Mouse (Mus musculus) limb, embryonic 14.5 days (tissue): ENCODE measurements around the gene Tepsin. TPM values are rescaled to one million over a fixed set of nuclear protein-coding genes. Genes with fewer than 3 reads are reported as not detected.
A peak's percentile ranks its signal among the peaks of the same experiment; 100 is the strongest.

Experiments
- ATAC-seq: fragments of 200-750 bp; cut with Nextera tagmentation; 2 replicates; pipeline ENCODE4 v1.8.0; 2017; ENCODE audit warnings: low read depth, moderate number of reproducible peaks, moderate TSS enrichment; ENCODE audit not compliant: low FRiP score
- DNase-seq: peaks from one replicate; pipeline ENCODE4 v3.0.0-alpha.2; 2015; ENCODE audit warnings: low spot score
- H3K27ac ChIP-seq: fragments of 300-500 bp; sonication (generic); replicated peaks from 2 replicates; pipeline ENCODE4 v1.5.1; 2014; ENCODE audit warnings: low read depth, mild to moderate bottlenecking, low read length, moderate library complexity, mixed read lengths
- H3K27me3 ChIP-seq: fragments of 300-500 bp; sonication (generic); 2 replicates; pipeline ENCODE4 v1.6.1; 2014; ENCODE audit warnings: low read length, mixed read lengths; ENCODE audit not compliant: control insufficient read depth, insufficient read depth
- H3K36me3 ChIP-seq: fragments of 300-500 bp; sonication (generic); 2 replicates; pipeline ENCODE4 v1.6.1; 2014; ENCODE audit warnings: mild to moderate bottlenecking, low read length, moderate library complexity, mixed read lengths; ENCODE audit not compliant: control insufficient read depth, insufficient read depth
- H3K4me1 ChIP-seq: fragments of 300-500 bp; sonication (generic); 2 replicates; pipeline ENCODE4 v1.6.1; 2014; ENCODE audit warnings: antibody characterized with exemption, low read length, mixed read lengths; ENCODE audit not compliant: control insufficient read depth, insufficient read depth
- H3K4me2 ChIP-seq: fragments of 300-500 bp; sonication (generic); replicated peaks from 2 replicates; pipeline ENCODE4 v1.6.1; 2014; ENCODE audit warnings: low read depth, mild to moderate bottlenecking, low read length, moderate library complexity; ENCODE audit not compliant: severe bottlenecking
- H3K4me3 ChIP-seq: fragments of 300-500 bp; sonication (generic); replicated peaks from 2 replicates; pipeline ENCODE4 v1.5.1; 2014; ENCODE audit warnings: low read length
- H3K9ac ChIP-seq: fragments of 300-500 bp; sonication (generic); 2 replicates; pipeline ENCODE4 v1.6.1; 2014; ENCODE audit warnings: mild to moderate bottlenecking, low read depth, low read length, moderate library complexity; ENCODE audit not compliant: severe bottlenecking
- H3K9me3 ChIP-seq: fragments of 300-500 bp; sonication (generic); 2 replicates; pipeline ENCODE4 v1.6.1; 2016; ENCODE audit warnings: low read length; ENCODE audit not compliant: control insufficient read depth
- POLR2A ChIP-seq: fragments of 200-500 bp; IDR thresholded peaks from 2 replicates; pipeline ENCODE4 v1.8.0; 2012; ENCODE audit warnings: inconsistent platforms, mild to moderate bottlenecking, moderate library complexity, borderline replicate concordance; ENCODE audit not compliant: insufficient read depth, insufficient read length; ENCODE audit errors: extremely low read depth
- WGBS: fragments of 180-500 bp; shearing (Covaris S2); extraction: QIAGEN DNeasy Blood & Tissue Kit; methylation state at CpG from one replicate; pipeline ENCODE4 v1.1.7; 2014; 5-methylcytosine and 5-hydroxymethylcytosine counted together
- polyA plus RNA-seq, 2 experiments: library from polyadenylated mRNA; depleted of rRNA in 1 of 2; stranded (reverse) in 1 of 2; unstranded in 1 of 2; fragments of >200 nt; fragmentation: Nextera tagmentation in 1 of 2; extraction: Ambion mirVana in 1 of 2; gene quantifications; 2 replicates each; pipeline versions ENCODE4 v1.2.1 to v1.2.3; 2012 to 2014

Tepsin gene
- polyA plus RNA-seq (2012; rRNA removed) = 50.4 and 61.9 TPM in 2 replicates
- polyA plus RNA-seq (2014; fragmentation: Nextera tagmentation; extraction: Ambion mirVana) = 14.8 and 17.1 TPM in 2 replicates

DNA sequence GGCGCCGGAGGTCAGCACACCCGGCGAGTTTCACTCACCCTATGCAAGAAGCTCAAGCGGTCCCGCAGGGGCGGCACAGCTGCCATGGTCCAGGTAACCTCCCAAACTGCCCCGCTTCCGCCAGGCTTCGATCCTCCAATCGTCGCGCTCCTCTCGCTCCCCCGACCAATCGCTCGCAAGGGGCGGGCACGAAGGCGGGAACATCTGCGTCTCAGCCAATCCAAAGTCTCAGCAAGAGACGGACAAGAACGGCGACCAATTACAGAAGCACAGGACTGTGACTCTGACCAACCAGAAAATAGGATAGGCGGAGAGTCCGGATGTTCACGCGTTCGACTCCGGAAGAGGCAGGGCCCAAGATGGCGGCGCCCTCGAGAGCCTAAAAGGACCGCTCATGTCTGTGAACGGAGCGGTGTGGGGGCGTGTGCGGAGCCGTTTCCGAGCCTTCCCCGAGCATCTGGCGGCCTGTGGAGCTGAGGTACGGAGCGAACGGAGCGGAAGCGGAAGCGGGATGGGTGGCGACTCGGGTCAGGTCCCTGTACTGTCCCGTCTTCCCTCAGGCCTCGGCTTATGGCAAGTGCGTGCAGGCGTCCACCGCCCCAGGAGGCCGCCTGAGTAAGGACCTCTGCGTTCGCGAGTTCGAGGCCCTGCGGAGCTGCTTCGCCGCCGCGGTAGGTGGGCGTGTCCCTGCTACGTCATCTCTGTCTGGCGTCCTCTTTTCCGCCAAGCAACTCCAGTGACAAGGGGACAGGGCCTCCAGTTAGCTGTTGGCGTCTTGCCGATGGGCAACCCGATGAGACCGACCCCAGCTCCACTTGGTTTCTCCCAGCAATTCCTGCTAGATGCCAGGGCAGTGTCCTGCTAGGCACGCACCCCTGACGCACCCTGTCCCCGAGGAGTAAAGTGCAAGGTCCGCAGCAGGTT is at the start of gene Tepsin, which contains the start of gene Ndufaf8:
Tepsin (minus strand) TSS at position 144 of the 924 bp plus-strand sequence.
Ndufaf8 (plus strand) TSS at position 341 of the 924 bp plus-strand sequence.
- TF ChIP-seq POLR2A = 0 out of 2 replicates have a peak, but pooled peaks have one; percentile 0
- H3K4me3 ChIP-seq = peak within 1 kb of the TSS; percentile 82
- DNase-seq (peak; percentile 95), ATAC-seq (peak; percentile 99)
- H3K27me3 ChIP-seq = no peaks in the 10 kb centered on the region
- H3K4me1 ChIP-seq = peaks cover 7% of the 10 kb centered on the region
- H3K27ac ChIP-seq = peak within 1 kb of the TSS; percentile 92
- H3K36me3 ChIP-seq = peaks cover 33% of the 10 kb centered on the region
- no peaks in the 10 kb centered on the region for H3K9me3 ChIP-seq
- H3K4me2 ChIP-seq = peak within 1 kb of the TSS; percentile 93
- under 1% methylated on average over 65 of the region's 77 CpGs for WGBS
- H3K9ac ChIP-seq = peak within 1 kb of the TSS; percentile 80

DNA sequence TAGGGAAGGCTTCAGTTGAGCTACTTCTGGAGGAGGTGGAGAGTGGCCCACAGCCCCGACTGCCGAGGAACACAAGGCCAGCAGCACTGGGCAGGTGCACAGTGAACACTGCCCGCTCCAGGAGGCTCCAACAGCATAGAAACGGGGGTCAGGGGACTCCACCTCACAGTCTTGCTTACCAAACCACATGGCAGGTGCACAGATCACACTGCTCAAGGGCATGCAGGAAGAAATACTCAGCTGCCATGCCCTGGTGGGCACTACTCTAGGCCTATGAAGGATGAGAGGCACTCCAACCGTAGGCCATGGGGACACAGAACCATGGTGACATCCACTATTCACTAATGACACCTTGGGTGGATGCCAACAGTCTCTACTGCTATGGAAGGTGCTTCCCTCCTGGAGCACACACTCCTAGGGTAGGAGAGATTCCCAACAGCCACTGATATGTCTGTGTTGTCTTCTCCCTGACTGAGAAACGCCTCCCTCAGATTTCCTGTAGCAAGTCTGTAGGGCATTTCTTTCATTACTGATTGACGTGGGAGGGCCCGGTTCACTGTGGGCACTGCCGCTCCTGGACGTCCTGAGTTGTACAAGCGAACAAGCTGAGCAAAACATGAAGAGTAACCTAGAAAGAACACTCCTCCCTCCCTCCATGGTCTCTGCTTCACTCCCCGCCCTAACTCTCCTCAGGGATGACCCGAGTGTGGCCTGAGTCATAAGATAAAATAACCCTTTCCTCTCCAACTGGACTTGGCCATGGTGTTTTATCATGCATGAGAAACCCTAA is 45.4 kb upstream of the Tepsin start:
- Histone ChIP-seq H3K36me3 (peaks cover 10% of the 10 kb centered on the region), H3K4me1 (no peaks in the 10 kb centered on the region), H3K4me3 (no peak overlapping the region), H3K27me3 (no peaks in the 10 kb centered on the region), H3K4me2 (no peak overlapping the region), H3K27ac (no peak overlapping the region), H3K9ac (no peak overlapping the region), H3K9me3 (no peaks in the 10 kb centered on the region)
- WGBS = 79% methylated on average over 13 of the region's 13 CpGs
- DNase-seq = no peak
- TF ChIP-seq POLR2A = no peak
- ATAC-seq = no peak

DNA sequence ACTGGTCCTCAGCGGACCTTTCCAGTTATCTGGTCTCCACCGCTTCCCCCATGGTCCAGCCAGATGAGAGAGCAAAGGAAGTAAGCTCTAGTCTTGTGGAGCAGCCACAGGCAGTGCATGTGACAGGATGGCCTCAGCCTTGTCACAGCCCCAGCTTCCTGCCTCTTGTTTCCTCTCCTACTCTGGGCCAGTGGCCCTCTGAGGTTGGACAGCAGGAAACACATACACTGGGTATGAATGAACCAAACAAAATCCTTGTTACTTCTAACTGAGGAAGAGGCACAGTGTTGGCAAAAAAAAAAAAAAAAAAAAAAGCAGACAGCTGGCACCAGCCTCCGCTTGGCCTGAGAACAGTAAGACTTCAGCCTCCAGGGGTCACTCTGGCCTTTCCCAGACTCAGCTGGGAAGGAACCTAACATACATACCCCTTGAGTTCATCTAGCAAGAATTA is 44.1 kb upstream of the Tepsin start:
- DNase-seq (peak; percentile 44), ATAC-seq (no peak)
- Histone ChIP-seq H3K9ac (no peak overlapping the region), H3K4me1 (no peaks in the 10 kb centered on the region), H3K36me3 (peaks cover 21% of the 10 kb centered on the region), H3K4me3 (no peak overlapping the region), H3K4me2 (no peak overlapping the region), H3K27me3 (no peaks in the 10 kb centered on the region), H3K27ac (no peak overlapping the region), H3K9me3 (no peaks in the 10 kb centered on the region)
- WGBS = 76% methylated on average over 3 of the region's 3 CpGs
- no peak for TF ChIP-seq POLR2A

DNA sequence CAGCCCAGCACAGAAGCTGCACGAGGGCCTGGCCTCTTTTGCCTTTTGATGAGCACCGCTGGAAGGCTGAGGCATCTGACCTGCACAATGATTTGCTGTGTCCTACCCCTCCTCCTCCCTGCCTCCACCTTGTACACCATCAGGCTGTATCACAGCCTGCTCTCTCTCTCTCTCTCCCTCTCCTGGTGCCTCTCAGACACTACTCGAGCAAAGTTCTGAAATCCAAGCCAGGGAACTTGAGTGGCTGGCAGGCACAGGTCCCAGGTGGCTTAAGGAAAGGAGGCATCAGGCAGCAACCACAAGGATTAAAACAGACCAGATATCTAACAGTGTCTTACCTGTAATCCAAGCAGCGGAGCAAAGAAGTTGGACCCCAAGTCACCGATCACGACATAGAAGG is 41.7 kb upstream of the Tepsin start:
- Histone ChIP-seq H3K27me3 (no peaks in the 10 kb centered on the region), H3K4me1 (no peaks in the 10 kb centered on the region), H3K27ac (no peak overlapping the region), H3K36me3 (peaks cover 24% of the 10 kb centered on the region), H3K4me3 (no peak overlapping the region), H3K9me3 (no peaks in the 10 kb centered on the region), H3K4me2 (no peak overlapping the region), H3K9ac (no peak overlapping the region)
- ATAC-seq (no peak), DNase-seq (no peak)
- TF ChIP-seq POLR2A = no peak
- 70% methylated on average over 6 of the region's 6 CpGs for WGBS

DNA sequence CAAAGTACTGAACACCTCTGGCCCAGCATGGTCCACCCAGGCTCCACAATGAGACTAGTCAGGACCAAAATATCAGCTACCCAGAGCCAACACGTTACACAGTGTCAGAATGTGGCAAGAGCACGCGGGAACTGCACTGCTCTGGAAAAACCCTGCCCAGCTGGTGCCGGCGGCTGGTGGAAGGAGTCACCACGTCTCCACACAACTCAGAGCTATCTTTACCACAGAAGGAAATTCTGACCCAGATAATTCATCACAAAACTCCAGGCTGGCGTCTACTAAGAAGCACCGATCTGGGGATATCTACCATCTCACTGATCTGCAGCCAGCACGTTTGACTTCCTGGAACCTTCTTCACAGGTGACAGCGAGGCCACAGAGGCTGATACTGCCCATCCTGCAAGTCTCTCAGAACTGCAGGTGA is 40.8 kb upstream of the Tepsin start:
- peaks cover 24% of the 10 kb centered on the region for H3K36me3 ChIP-seq

More for the DNA sequence above, 40.8 kb upstream of the Tepsin start:
- ATAC-seq = no peak
- no peaks in the 10 kb centered on the region for H3K4me1 ChIP-seq
- DNase-seq = no peak
- H3K4me3 ChIP-seq = no peak overlapping the region
- H3K4me2 ChIP-seq = no peak overlapping the region
- no peak overlapping the region for H3K27ac ChIP-seq
- no peaks in the 10 kb centered on the region for H3K27me3 ChIP-seq
- 85% methylated on average over 10 of the region's 10 CpGs for WGBS
- H3K9me3 ChIP-seq = no peaks in the 10 kb centered on the region
- TF ChIP-seq POLR2A = no peak
- no peak overlapping the region for H3K9ac ChIP-seq
